Mouse (Mus musculus): ENCODE results near the gene Pgrmc1. TPM values are rescaled to one million over a fixed set of nuclear protein-coding genes. Genes with fewer than 3 reads are reported as not detected.
"Not testable (repeated sequence)": the region's sequence is repeated elsewhere in the genome, so short reads cannot be mapped to it uniquely, and the experiment has no call there.

Gene Pgrmc1
- polyA plus RNA-seq, 1 experiment, result 165 TPM

GRCm38 (mm10) chrX:36562079-36562478, 35.9 kb upstream of the Pgrmc1 start:
- no peaks in the 10 kb centered on the region for H3K4me1 ChIP-seq (ENCODE audit: control insufficient read depth, insufficient read depth, low read length)
- 23% methylated on average over 3 of the region's 3 CpGs for WGBS
- H3K27ac ChIP-seq (ENCODE audit: insufficient read depth, low read depth, low read length), result no peak overlapping the region
- no peak overlapping the region for H3K4me3 ChIP-seq (ENCODE audit: insufficient read depth, low read depth, low read length)
- TF ChIP-seq POLR2A (IDR thresholded peaks at IDR 0.05; ENCODE audit: insufficient read depth, low read depth, low read length) (no peak), CTCF (IDR thresholded peaks at IDR 0.05; ENCODE audit: insufficient read depth, low read depth, low read length) (no peak)

DNA sequence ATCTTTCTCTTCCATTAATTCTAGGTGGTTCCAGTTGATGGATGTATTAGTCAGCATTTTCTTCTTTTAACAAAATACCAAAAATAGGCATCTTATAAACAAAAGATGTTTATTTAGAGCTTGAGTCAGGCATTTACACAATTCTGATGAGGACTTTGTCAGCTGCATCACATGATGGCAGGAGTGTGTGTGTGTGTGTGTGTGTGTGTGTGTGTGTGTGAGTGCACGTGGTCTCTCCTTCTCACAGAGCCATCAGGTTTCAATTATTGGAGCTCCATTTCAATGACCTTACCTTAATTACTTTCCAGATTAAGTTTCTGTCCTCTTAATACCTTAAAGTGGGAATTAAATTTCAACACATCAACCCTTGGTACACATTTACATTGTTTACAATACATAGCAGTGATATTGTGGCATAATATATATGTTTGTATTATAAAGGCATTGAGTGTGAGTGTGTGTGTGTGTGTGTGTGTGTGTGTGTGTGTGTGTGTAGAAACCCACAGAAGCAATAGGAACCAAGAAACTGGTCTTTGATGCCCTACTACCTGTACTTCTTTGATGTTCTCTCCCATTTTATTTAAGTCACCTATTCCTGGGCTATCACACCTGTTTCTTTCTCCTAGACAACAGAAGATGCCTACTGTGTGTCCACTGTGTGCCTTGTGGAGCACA, 11.2 kb upstream of the Pgrmc1 start:
- H3K4me3 ChIP-seq (ENCODE audit: insufficient read depth, low read depth, low read length), result no peak overlapping the region
- H3K4me1 ChIP-seq (ENCODE audit: control insufficient read depth, insufficient read depth, low read length), result no peaks in the 10 kb centered on the region
- WGBS, result 48% methylated on average over 1 of the region's 1 CpGs
- no peak for TF ChIP-seq POLR2A (IDR thresholded peaks at IDR 0.05; ENCODE audit: insufficient read depth, low read depth, low read length)
- no peak for TF ChIP-seq CTCF (IDR thresholded peaks at IDR 0.05; ENCODE audit: insufficient read depth, low read depth, low read length)
- no peak overlapping the region for H3K27ac ChIP-seq (ENCODE audit: insufficient read depth, low read depth, low read length)

GRCm38 (mm10) chrX:36587304-36588209, 10.4 kb upstream of the Pgrmc1 start:
- 53% methylated on average over 8 of the region's 8 CpGs for WGBS
- no peak overlapping the region for H3K4me3 ChIP-seq (ENCODE audit: insufficient read depth, low read depth, low read length)
- TF ChIP-seq POLR2A (IDR thresholded peaks at IDR 0.05; ENCODE audit: insufficient read depth, low read depth, low read length) (no peak), CTCF (IDR thresholded peaks at IDR 0.05; ENCODE audit: insufficient read depth, low read depth, low read length) (no peak)
- peak overlapping the region; percentile 66 for H3K27ac ChIP-seq (ENCODE audit: insufficient read depth, low read depth, low read length)
- H3K4me1 ChIP-seq (ENCODE audit: control insufficient read depth, insufficient read depth, low read length), result no peaks in the 10 kb centered on the region

DNA sequence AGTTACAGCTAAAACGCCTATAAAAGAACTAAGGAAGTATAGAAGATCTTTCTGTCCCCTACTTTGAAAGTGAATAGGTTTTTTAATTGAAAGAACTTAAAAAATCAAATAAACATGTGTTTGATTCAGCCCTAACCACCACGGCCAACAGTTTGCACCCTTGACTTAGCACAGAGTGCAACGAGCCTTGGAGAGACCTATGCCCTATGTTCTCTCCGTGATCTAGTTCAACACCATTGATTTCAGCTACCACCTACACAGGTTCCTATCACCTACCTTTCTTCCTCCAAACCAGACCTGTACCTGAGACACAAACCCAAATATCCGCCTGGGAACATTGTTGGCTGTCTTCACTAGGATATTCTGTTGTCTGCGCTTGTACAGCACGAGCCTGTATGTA, 7.7 kb upstream of the Pgrmc1 start:
- no peak overlapping the region for H3K4me3 ChIP-seq (ENCODE audit: insufficient read depth, low read depth, low read length)
- H3K4me1 ChIP-seq (ENCODE audit: control insufficient read depth, insufficient read depth, low read length), result no peaks in the 10 kb centered on the region
- no peak overlapping the region for H3K27ac ChIP-seq (ENCODE audit: insufficient read depth, low read depth, low read length)
- TF ChIP-seq POLR2A (IDR thresholded peaks at IDR 0.05; ENCODE audit: insufficient read depth, low read depth, low read length) (no peak), CTCF (IDR thresholded peaks at IDR 0.05; ENCODE audit: insufficient read depth, low read depth, low read length) (no peak)
- 85% methylated on average over 7 of the region's 7 CpGs for WGBS

- whole genome bisulfite sequencing, result 68% methylated on average over 1 of the region's 1 CpGs
- Histone ChIP-seq H3K4me3 (ENCODE audit: insufficient read depth, low read depth, low read length) (no peak overlapping the region), H3K4me1 (ENCODE audit: control insufficient read depth, insufficient read depth, low read length) (no peaks in the 10 kb centered on the region)
Observed at GRCm38 (mm10) chrX:36591120-36591519, 6.9 kb upstream of the Pgrmc1 start.

GRCm38 (mm10) chrX:36591539-36591938, 6.5 kb upstream of the Pgrmc1 start:
- Histone ChIP-seq H3K4me1 (ENCODE audit: control insufficient read depth, insufficient read depth, low read length) (no peaks in the 10 kb centered on the region), H3K4me3 (ENCODE audit: insufficient read depth, low read depth, low read length) (no peak overlapping the region)
- WGBS, result 79% methylated on average over 4 of the region's 4 CpGs

More at GRCm38 (mm10) chrX:36591120-36591519, 6.9 kb upstream of the Pgrmc1 start:
- TF ChIP-seq POLR2A (IDR thresholded peaks at IDR 0.05; ENCODE audit: insufficient read depth, low read depth, low read length), result no peak
- no peak for TF ChIP-seq CTCF (IDR thresholded peaks at IDR 0.05; ENCODE audit: insufficient read depth, low read depth, low read length)
- no peak overlapping the region for H3K27ac ChIP-seq (ENCODE audit: insufficient read depth, low read depth, low read length)

GRCm38 (mm10) chrX:36595247-36595646, 2.8 kb upstream of the Pgrmc1 start:
- H3K4me3 ChIP-seq (ENCODE audit: insufficient read depth, low read depth, low read length), result no peak overlapping the region
- WGBS, result 93% methylated on average over 3 of the region's 3 CpGs
- TF ChIP-seq CTCF (IDR thresholded peaks at IDR 0.05; ENCODE audit: insufficient read depth, low read depth, low read length), result no peak
- TF ChIP-seq POLR2A (IDR thresholded peaks at IDR 0.05; ENCODE audit: insufficient read depth, low read depth, low read length), result no peak
- H3K4me1 ChIP-seq (ENCODE audit: control insufficient read depth, insufficient read depth, low read length), result no peaks in the 10 kb centered on the region
- no peak overlapping the region for H3K27ac ChIP-seq (ENCODE audit: insufficient read depth, low read depth, low read length)

More at GRCm38 (mm10) chrX:36591539-36591938, 6.5 kb upstream of the Pgrmc1 start:
- TF ChIP-seq POLR2A (IDR thresholded peaks at IDR 0.05; ENCODE audit: insufficient read depth, low read depth, low read length), result no peak
- TF ChIP-seq CTCF (IDR thresholded peaks at IDR 0.05; ENCODE audit: insufficient read depth, low read depth, low read length), result no peak
- H3K27ac ChIP-seq (ENCODE audit: insufficient read depth, low read depth, low read length), result no peak overlapping the region

- H3K4me1 ChIP-seq (ENCODE audit: control insufficient read depth, insufficient read depth, low read length); H3K27ac ChIP-seq (ENCODE audit: insufficient read depth, low read depth, low read length); H3K4me3 ChIP-seq (ENCODE audit: insufficient read depth, low read depth, low read length): not testable (repeated sequence)
- whole genome bisulfite sequencing, result 43% methylated on average over 5 of the region's 5 CpGs
Observed at GRCm38 (mm10) chrX:36596483-36597120, 1.4 kb upstream of the Pgrmc1 start.

GRCm38 (mm10) chrX:36598390-36598810, 394 bp downstream of the Pgrmc1 start:
- no peak for TF ChIP-seq POLR2A (IDR thresholded peaks at IDR 0.05; ENCODE audit: insufficient read depth, low read depth, low read length)
- no peak for TF ChIP-seq CTCF (IDR thresholded peaks at IDR 0.05; ENCODE audit: insufficient read depth, low read depth, low read length)
- WGBS, result 21% methylated on average over 40 of the region's 41 CpGs
- H3K27ac ChIP-seq (ENCODE audit: insufficient read depth, low read depth, low read length), result peak overlapping the region; percentile 92
- H3K4me1 ChIP-seq (ENCODE audit: control insufficient read depth, insufficient read depth, low read length), result no peaks in the 10 kb centered on the region
- H3K4me3 ChIP-seq (ENCODE audit: insufficient read depth, low read depth, low read length), result peak overlapping the region; percentile 98
